Mouse (Mus musculus): ENCODE data around the gene Pde3a. TPM values are rescaled to one million over a fixed set of nuclear protein-coding genes. Genes with fewer than 3 reads are reported as not detected.
A peak's percentile ranks its signal among the peaks of the same experiment; 100 is the strongest.

Gene Pde3a
- total and polyA plus RNA-seq, 3 experiments = 18.0 to 72.3 (median 64.6) TPM

DNA sequence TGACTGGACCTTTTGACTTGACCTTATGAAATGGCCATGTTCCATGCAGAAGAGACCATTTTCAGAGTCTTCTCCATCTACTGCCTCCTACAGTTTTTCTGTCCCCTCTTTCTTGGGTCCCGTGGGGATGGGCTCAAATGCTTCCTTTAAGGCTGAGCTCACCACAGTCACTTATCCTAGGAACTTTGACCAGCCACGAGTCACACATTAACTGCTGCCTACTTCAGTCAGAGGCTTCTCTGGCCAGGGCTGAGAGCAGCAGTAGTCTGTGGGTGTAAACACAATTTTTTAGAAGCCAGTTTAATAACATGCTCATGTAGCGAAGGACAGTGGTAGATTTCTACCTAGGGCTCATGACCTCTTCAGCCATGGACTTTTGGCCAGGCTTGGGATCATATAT, 79.0 kb downstream of the Pde3a start:
- no peak overlapping the region for H3K9ac ChIP-seq (ENCODE audit: low read depth, low read length)
- H3K27me3 ChIP-seq (ENCODE audit: control insufficient read depth, insufficient read depth, low read length) = no peaks in the 10 kb centered on the region
- intact Hi-C loops (cut with DNase I) = no loop called here
- H3K27ac ChIP-seq = peak overlapping the region; percentile 66; the same call in 1 of the 2 replicates
- peaks cover 7% of the 10 kb centered on the region; the same call in 1 of the 2 replicates for H3K36me3 ChIP-seq (ENCODE audit: control insufficient read depth, insufficient read depth, low read length)
- WGBS = 60% methylated on average over 3 of the region's 3 CpGs
- H3K4me3 ChIP-seq = no peak overlapping the region
- H3K79me2 ChIP-seq (replicated peaks; ENCODE audit: control insufficient read depth, insufficient read depth, low read length) = no peaks in the 10 kb centered on the region; the same call in 1 of the 2 replicates
- peaks cover 1% of the 10 kb centered on the region for H3K4me1 ChIP-seq (ENCODE audit: control insufficient read depth, insufficient read depth, low read length)
- DNase-seq = no peak
- TF ChIP-seq POLR2A (IDR thresholded peaks at IDR 0.05; ENCODE audit: insufficient read depth, low read depth, low read length) (no peak), CTCF (IDR thresholded peaks at IDR 0.05) (no peak), EP300 (IDR thresholded peaks at IDR 0.05; ENCODE audit: insufficient read depth, low read depth, low read length) (no peak)

DNA sequence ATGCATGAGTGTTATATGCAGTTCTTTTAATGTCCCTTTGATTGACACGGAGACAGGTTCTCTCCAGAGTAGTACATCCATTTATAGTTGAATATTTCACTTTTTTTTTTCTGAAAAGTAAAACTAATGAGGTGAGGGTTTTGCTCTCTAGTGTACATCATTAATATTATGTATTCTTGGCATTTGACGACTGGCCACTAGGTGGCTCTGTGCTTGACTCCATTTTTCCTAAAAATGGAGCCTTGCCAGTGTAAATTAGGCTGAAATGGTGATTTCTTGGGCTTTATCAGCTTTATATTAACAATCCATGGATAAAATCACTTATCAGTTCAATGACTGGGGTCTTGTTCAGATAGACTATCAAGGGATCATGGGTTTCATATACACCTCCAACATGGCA, 82.4 kb downstream of the Pde3a start:
- TF ChIP-seq CTCF (IDR thresholded peaks at IDR 0.05) = peak; percentile 55
- no peak for TF ChIP-seq POLR2A (IDR thresholded peaks at IDR 0.05; ENCODE audit: insufficient read depth, low read depth, low read length)
- TF ChIP-seq EP300 (IDR thresholded peaks at IDR 0.05; ENCODE audit: insufficient read depth, low read depth, low read length) = no peak
- intact Hi-C loops (cut with DNase I) = loop anchor here (5.0 kb wide), 1 partner anchor 116 kb away; no protein-coding TSS in a partner anchor
- no peak for DNase-seq
- WGBS = 60% methylated on average over 2 of the region's 2 CpGs
- Histone ChIP-seq H3K4me3 (no peak overlapping the region), H3K79me2 (replicated peaks; ENCODE audit: control insufficient read depth, insufficient read depth, low read length) (no peaks in the 10 kb centered on the region; the same call in 1 of the 2 replicates), H3K27me3 (ENCODE audit: control insufficient read depth, insufficient read depth, low read length) (no peaks in the 10 kb centered on the region), H3K9ac (ENCODE audit: low read depth, low read length) (no peak overlapping the region), H3K27ac (no peak overlapping the region), H3K36me3 (ENCODE audit: control insufficient read depth, insufficient read depth, low read length) (peaks cover 14% of the 10 kb centered on the region), H3K4me1 (ENCODE audit: control insufficient read depth, insufficient read depth, low read length) (peaks cover 4% of the 10 kb centered on the region)

DNA sequence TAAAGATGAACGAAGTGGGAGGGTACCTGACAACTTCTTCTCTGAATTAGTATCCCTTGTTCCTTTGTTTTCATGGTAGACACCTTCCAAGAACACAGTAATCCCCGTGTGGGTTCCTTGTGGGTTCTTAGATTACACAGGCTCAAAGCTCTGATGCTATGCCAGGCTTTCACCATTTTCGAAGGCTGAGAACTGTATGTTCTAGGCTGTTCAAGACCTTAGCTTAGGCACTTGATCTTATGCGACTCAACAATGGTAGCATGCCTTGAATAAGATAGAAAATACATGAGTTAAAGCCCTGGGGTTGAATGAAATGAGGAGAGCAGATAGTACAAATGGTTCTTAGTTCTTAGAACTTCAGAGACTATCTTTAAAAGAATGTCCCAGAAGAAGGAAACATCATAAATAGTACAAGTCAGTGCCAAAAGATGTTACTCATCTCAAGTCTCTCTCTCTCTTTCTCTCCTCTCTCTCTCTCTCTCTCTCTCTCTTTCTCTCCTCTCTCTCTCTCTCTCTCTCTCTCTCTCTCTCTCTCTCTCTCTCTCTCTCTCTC, 83.6 kb downstream of the Pde3a start:
- no peak for DNase-seq
- WGBS = 70% methylated on average over 4 of the region's 4 CpGs
- no peaks in the 10 kb centered on the region for H3K27me3 ChIP-seq (ENCODE audit: control insufficient read depth, insufficient read depth, low read length)
- no peak overlapping the region for H3K4me3 ChIP-seq
- H3K9ac ChIP-seq (ENCODE audit: low read depth, low read length) = no peak overlapping the region
- H3K36me3 ChIP-seq (ENCODE audit: control insufficient read depth, insufficient read depth, low read length) = peaks cover 17% of the 10 kb centered on the region
- TF ChIP-seq EP300 (IDR thresholded peaks at IDR 0.05; ENCODE audit: insufficient read depth, low read depth, low read length) (no peak), POLR2A (IDR thresholded peaks at IDR 0.05; ENCODE audit: insufficient read depth, low read depth, low read length) (no peak), CTCF (IDR thresholded peaks at IDR 0.05) (no peak)
- peak overlapping the region; percentile 55 for H3K27ac ChIP-seq
- H3K79me2 ChIP-seq (replicated peaks; ENCODE audit: control insufficient read depth, insufficient read depth, low read length) = no peaks in the 10 kb centered on the region; the same call in 1 of the 2 replicates
- intact Hi-C loops (cut with DNase I) = loop anchor here (5.0 kb wide), 1 partner anchor 115 kb away; no protein-coding TSS in a partner anchor
- peaks cover 6% of the 10 kb centered on the region for H3K4me1 ChIP-seq (ENCODE audit: control insufficient read depth, insufficient read depth, low read length)

DNA sequence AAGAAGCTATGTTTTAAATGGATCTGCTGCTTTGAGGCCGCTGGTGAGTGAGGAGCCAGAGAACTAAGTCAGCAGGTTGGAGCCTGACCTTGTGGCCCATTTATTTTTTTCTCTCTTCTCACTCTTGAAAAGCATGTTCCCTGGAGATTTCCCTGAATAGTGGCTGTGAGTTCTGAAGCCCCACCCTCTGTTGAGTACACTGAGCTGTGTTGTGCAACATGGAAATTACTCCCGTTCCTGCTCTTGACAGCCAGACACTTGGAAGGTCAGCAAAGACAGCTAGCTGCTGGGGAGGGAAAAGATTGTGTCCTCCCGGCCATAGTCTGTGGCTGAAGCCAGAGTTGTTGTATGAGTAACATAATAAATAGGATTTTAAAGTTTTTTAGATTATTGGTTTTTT, 84.2 kb downstream of the Pde3a start:
- WGBS = 9% methylated on average over 3 of the region's 3 CpGs
- Histone ChIP-seq H3K79me2 (replicated peaks; ENCODE audit: control insufficient read depth, insufficient read depth, low read length) (no peaks in the 10 kb centered on the region; the same call in 1 of the 2 replicates), H3K4me1 (ENCODE audit: control insufficient read depth, insufficient read depth, low read length) (peaks cover 6% of the 10 kb centered on the region), H3K9ac (ENCODE audit: low read depth, low read length) (no peak overlapping the region), H3K36me3 (ENCODE audit: control insufficient read depth, insufficient read depth, low read length) (peaks cover 17% of the 10 kb centered on the region), H3K27ac (peak overlapping the region; percentile 77), H3K4me3 (no peak overlapping the region), H3K27me3 (ENCODE audit: control insufficient read depth, insufficient read depth, low read length) (no peaks in the 10 kb centered on the region)
- peak; percentile 64 to 88 for DNase-seq
- intact Hi-C loops (cut with DNase I) = loop anchor here (5.0 kb wide), 1 partner anchor 114 kb away; no protein-coding TSS in a partner anchor
- TF ChIP-seq CTCF (IDR thresholded peaks at IDR 0.05) (no peak), EP300 (IDR thresholded peaks at IDR 0.05; ENCODE audit: insufficient read depth, low read depth, low read length) (peak; percentile 89), POLR2A (IDR thresholded peaks at IDR 0.05; ENCODE audit: insufficient read depth, low read depth, low read length) (0 out of 2 replicates have a peak, but pooled peaks have one; percentile 24)

DNA sequence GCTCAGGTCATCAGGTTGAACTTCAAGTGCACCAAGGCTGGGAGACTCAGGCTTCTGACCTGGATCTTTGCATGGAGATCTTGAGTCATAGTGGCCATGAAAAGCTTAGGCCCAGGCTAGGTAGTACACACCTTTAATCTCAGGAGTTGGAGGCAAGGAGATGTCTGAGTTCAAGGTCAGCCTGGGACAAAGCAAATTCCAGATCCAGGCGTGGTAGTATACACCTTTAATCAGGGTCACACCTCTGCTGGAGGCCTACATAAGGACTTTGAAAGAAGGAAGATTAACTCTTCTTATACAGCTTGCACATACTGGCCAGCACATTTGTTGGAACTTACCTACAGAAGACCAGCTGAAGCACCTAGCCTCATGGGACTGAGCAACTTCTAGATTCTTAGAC, 86.8 kb downstream of the Pde3a start:
- Histone ChIP-seq H3K9ac (ENCODE audit: low read depth, low read length) (no peak overlapping the region), H3K4me3 (no peak overlapping the region), H3K36me3 (ENCODE audit: control insufficient read depth, insufficient read depth, low read length) (peaks cover 9% of the 10 kb centered on the region), H3K27ac (peak overlapping the region; percentile 74), H3K79me2 (replicated peaks; ENCODE audit: control insufficient read depth, insufficient read depth, low read length) (no peaks in the 10 kb centered on the region), H3K27me3 (ENCODE audit: control insufficient read depth, insufficient read depth, low read length) (no peaks in the 10 kb centered on the region), H3K4me1 (ENCODE audit: control insufficient read depth, insufficient read depth, low read length) (peaks cover 6% of the 10 kb centered on the region)
- TF ChIP-seq CTCF (IDR thresholded peaks at IDR 0.05) (no peak), EP300 (IDR thresholded peaks at IDR 0.05; ENCODE audit: insufficient read depth, low read depth, low read length) (no peak), POLR2A (IDR thresholded peaks at IDR 0.05; ENCODE audit: insufficient read depth, low read depth, low read length) (no peak)
- whole genome bisulfite sequencing = 53% methylated on average over 1 of the region's 1 CpGs
- no peak for DNase-seq
- intact Hi-C loops (cut with DNase I) = no loop called here

DNA sequence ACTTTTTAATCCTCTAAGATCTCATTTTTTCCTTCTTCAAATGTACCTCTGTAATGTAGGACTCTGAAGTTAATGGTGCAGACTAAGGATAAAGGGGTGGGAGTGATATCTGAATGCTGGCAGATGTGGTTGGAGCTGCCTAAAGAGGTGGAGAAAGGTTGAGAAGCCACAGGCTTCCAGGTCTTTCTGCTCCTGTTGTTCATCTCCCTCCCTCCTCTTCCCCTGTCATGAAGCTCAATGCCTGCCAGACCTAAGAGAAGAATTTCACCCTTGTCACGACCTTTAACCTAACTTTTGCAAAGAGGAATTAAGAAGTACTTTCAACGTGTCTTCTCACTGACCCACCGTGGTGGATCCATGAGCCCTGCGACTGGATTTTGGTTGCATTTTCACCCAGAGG, 87.4 kb downstream of the Pde3a start:
- H3K79me2 ChIP-seq (replicated peaks; ENCODE audit: control insufficient read depth, insufficient read depth, low read length) = no peaks in the 10 kb centered on the region
- H3K27ac ChIP-seq = peak overlapping the region; percentile 74
- H3K4me1 ChIP-seq (ENCODE audit: control insufficient read depth, insufficient read depth, low read length) = peaks cover 6% of the 10 kb centered on the region
- WGBS = 42% methylated on average over 4 of the region's 4 CpGs
- H3K4me3 ChIP-seq = no peak overlapping the region
- no peak overlapping the region for H3K9ac ChIP-seq (ENCODE audit: low read depth, low read length)
- no peak for DNase-seq
- H3K27me3 ChIP-seq (ENCODE audit: control insufficient read depth, insufficient read depth, low read length) = no peaks in the 10 kb centered on the region
- intact Hi-C loops (cut with DNase I) = no loop called here
- TF ChIP-seq EP300 (IDR thresholded peaks at IDR 0.05; ENCODE audit: insufficient read depth, low read depth, low read length) = no peak
- no peak for TF ChIP-seq CTCF (IDR thresholded peaks at IDR 0.05)
- TF ChIP-seq POLR2A (IDR thresholded peaks at IDR 0.05; ENCODE audit: insufficient read depth, low read depth, low read length) = no peak
- H3K36me3 ChIP-seq (ENCODE audit: control insufficient read depth, insufficient read depth, low read length) = peaks cover 9% of the 10 kb centered on the region
